Mouse (Mus musculus) forebrain, embryonic 11.5 days (tissue): Measurements from ENCODE around the gene Vmn1r17. TPM values are rescaled to one million over a fixed set of nuclear protein-coding genes. Genes with fewer than 3 reads are reported as not detected.
"Not testable (repeated sequence)": the region's sequence is repeated elsewhere in the genome, so short reads cannot be mapped to it uniquely, and the experiment has no call there.

Experiments
- ATAC-seq: fragments of 200-750 bp; cut with Nextera tagmentation; replicated peaks from 2 replicates; pipeline ENCODE4 v1.8.0; 2017; ENCODE audit warnings: moderate TSS enrichment; ENCODE audit not compliant: low FRiP score
- DNase-seq: peaks from one replicate; pipeline ENCODE4 v3.0.0-alpha.2; 2017; ENCODE audit warnings: low spot score
- H3K27ac ChIP-seq: fragments of 300-500 bp; sonication (generic); 2 replicates; pipeline ENCODE4 v1.5.1; 2014; ENCODE audit warnings: low read depth, low read length
- H3K27me3 ChIP-seq: fragments of 300-500 bp; sonication (generic); 2 replicates; pipeline ENCODE4 v1.6.1; 2014; ENCODE audit warnings: mild to moderate bottlenecking, low read length, mixed read lengths; ENCODE audit not compliant: control insufficient read depth, insufficient read depth
- H3K36me3 ChIP-seq: fragments of 300-500 bp; sonication (generic); 2 replicates; pipeline ENCODE4 v1.6.1; 2014; ENCODE audit warnings: mild to moderate bottlenecking, low read length, moderate library complexity, mixed read lengths; ENCODE audit not compliant: control insufficient read depth, insufficient read depth
- H3K4me1 ChIP-seq: fragments of 300-500 bp; sonication (generic); replicated peaks from 2 replicates; pipeline ENCODE4 v1.6.1; 2014; ENCODE audit warnings: low read length, mixed read lengths; ENCODE audit not compliant: control insufficient read depth, insufficient read depth
- H3K4me2 ChIP-seq: fragments of 300-500 bp; sonication (generic); 2 replicates; pipeline ENCODE4 v1.6.1; 2014; ENCODE audit warnings: low read depth, mild to moderate bottlenecking, low read length, moderate library complexity, mixed read lengths; ENCODE audit not compliant: severe bottlenecking
- H3K4me3 ChIP-seq: fragments of 300-500 bp; sonication (generic); 2 replicates; pipeline ENCODE4 v1.5.1; 2014; ENCODE audit warnings: low read depth, low read length
- H3K9ac ChIP-seq: fragments of 300-500 bp; sonication (generic); 2 replicates; pipeline ENCODE4 v1.6.1; 2014; ENCODE audit warnings: low read length
- H3K9me3 ChIP-seq: fragments of 300-500 bp; sonication (generic); 2 replicates; pipeline ENCODE4 v1.6.1; 2016; ENCODE audit warnings: low read length, mixed read lengths; ENCODE audit not compliant: control insufficient read depth
- WGBS: fragments of 180-500 bp; shearing (Covaris S2); extraction: QIAGEN DNeasy Blood & Tissue Kit; methylation state at CpG from one replicate; pipeline ENCODE4 v1.1.7; 2014; 5-methylcytosine and 5-hydroxymethylcytosine counted together
- polyA plus RNA-seq: library from polyadenylated mRNA; unstranded; fragments of >200 nt; fragmentation: Nextera tagmentation; extraction: Ambion mirVana; gene quantifications from 2 replicates; pipeline ENCODE4 v1.2.1, GENCODE M21; 2014

Gene Vmn1r17
- polyA plus RNA-seq, result not detected in 2 replicates

GRCm38 (mm10) chr6:57363627-57364026 lies at the start of gene Vmn1r17:
Vmn1r17 (minus strand) TSS chr6:57363727.
- Histone ChIP-seq H3K36me3 (no peaks in the 10 kb centered on the region), H3K4me3 (no peak within 1 kb of the TSS), H3K9me3 (no peaks in the 10 kb centered on the region), H3K27ac (no peak within 1 kb of the TSS), H3K4me2 (no peak within 1 kb of the TSS), H3K27me3 (no peaks in the 10 kb centered on the region), H3K9ac (no peak within 1 kb of the TSS), H3K4me1 (no peaks in the 10 kb centered on the region)
- ATAC-seq (no peak), DNase-seq (no peak)
- 87% methylated on average over 1 of the region's 1 CpGs for WGBS

- H3K4me1 ChIP-seq, H3K9ac ChIP-seq, DNase-seq, H3K4me2 ChIP-seq, H3K9me3 ChIP-seq, ATAC-seq, H3K36me3 ChIP-seq, H3K4me3 ChIP-seq, H3K27me3 ChIP-seq, H3K27ac ChIP-seq: not testable (repeated sequence)
- WGBS, result 76% methylated on average over 3 of the region's 3 CpGs
Measured at GRCm38 (mm10) chr6:57403480-57403879, 40.0 kb upstream of the Vmn1r17 start, which contains the start of gene Vmn1r19. Vmn1r19 (plus strand) TSS chr6:57403780.

DNA sequence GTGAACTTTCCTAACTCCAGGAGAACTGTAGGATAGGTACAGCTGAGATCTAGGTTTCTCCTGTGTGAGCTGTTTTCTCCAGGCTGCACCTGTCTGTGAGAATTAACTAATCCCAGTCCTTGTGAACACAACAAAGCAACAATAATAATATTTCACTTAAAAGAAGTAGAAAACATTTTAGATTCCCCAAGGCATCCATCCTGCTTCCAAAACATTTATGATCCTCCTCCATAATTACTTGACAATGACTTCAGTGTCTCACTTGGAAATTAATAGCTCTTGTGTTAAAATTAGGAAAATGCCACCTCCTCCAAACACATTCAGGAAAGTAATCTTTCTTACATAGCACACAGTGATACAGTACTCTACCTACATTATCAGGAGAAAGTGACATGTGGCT lies 32.2 kb upstream of the Vmn1r17 start, which contains the start of gene Vmn1r18:
Vmn1r18 (minus strand) TSS at position 101 of the 400 bp plus-strand sequence.
- Histone ChIP-seq H3K9ac (no peak within 1 kb of the TSS), H3K36me3 (no peaks in the 10 kb centered on the region), H3K4me2 (no peak within 1 kb of the TSS), H3K9me3 (no peaks in the 10 kb centered on the region), H3K4me1 (no peaks in the 10 kb centered on the region), H3K27me3 (no peaks in the 10 kb centered on the region), H3K4me3 (no peak within 1 kb of the TSS), H3K27ac (no peak within 1 kb of the TSS)
- DNase-seq (no peak), ATAC-seq (no peak)

DNA sequence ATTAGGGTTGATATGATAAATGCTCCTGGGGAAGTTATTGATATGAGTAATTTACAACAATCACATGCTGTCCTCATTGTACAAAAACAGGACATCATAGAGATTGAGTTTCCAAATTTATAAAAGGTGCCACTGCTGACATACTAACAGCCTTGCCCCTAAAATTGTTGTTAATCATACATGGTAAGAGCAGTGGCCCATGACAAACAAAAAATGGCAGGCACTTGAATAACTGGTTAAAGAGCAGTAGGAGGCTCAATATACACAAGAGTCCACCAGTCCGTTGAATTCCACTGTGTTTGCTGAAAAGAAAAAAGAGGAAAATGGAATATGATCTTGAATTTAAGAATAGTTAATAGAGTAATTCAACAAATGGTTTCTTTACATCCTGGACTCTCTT lies 4.0 kb upstream of the Vmn1r17 start:
- no peak overlapping the region for H3K4me3 ChIP-seq
- H3K4me2 ChIP-seq, result no peak overlapping the region
- H3K9me3 ChIP-seq, result no peaks in the 10 kb centered on the region
- no peak overlapping the region for H3K27ac ChIP-seq
- no peak for ATAC-seq
- H3K27me3 ChIP-seq, result no peaks in the 10 kb centered on the region
- no peaks in the 10 kb centered on the region for H3K36me3 ChIP-seq
- no peak for DNase-seq
- WGBS, result 89% methylated on average over 1 of the region's 1 CpGs
- H3K4me1 ChIP-seq, result no peaks in the 10 kb centered on the region
- no peak overlapping the region for H3K9ac ChIP-seq

DNA sequence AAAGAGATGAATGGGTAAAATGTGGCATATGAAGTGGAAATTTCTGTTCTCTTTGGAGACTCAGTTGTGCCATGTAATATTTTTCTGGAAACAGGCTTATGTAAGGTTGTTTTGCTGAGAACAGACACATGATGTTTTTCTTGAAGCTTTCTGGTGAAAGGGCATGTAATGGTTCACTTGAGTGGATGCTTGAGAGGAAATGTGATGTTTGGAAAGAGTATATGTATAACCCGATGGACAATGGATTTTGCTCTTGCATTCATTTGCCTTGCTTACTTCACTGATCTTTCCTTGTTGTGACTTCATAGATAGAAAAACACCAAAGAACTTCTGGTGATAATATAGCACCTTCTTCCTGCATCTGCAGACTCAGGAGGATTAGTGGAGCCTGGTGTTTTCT lies 2.3 kb upstream of the Vmn1r17 start:
- not testable (repeated sequence) for ATAC-seq, H3K27ac ChIP-seq, H3K4me3 ChIP-seq, H3K36me3 ChIP-seq, H3K4me2 ChIP-seq, H3K27me3 ChIP-seq, H3K9ac ChIP-seq, H3K9me3 ChIP-seq, DNase-seq, H3K4me1 ChIP-seq
- 93% methylated on average over 1 of the region's 1 CpGs for WGBS

DNA sequence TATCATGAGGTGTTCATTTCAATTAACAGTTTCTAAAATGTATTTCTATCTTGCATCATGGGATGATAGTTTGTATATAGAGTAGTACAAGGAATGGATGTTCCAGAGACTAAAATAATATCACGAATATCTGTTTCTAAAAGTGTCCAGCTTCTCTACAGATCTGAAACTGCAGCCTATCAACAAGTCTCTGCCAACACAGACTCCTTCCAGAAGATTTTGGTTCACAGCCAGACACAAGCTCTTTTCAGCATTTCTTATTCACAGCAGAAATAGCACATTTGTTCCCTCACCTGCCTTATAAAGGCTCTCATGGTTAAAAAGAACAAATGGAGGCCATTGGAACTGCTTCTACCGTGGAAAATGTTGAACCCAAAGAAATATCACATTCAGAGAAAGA lies 6.7 kb downstream of the Vmn1r17 start:
- ATAC-seq (no peak), DNase-seq (no peak)
- no peak overlapping the region for H3K27ac ChIP-seq
- no peaks in the 10 kb centered on the region for H3K4me1 ChIP-seq
- no peak overlapping the region for H3K4me2 ChIP-seq
- no peak overlapping the region for H3K9ac ChIP-seq
- no peak overlapping the region for H3K4me3 ChIP-seq
- H3K27me3 ChIP-seq, result no peaks in the 10 kb centered on the region
- H3K36me3 ChIP-seq, result no peaks in the 10 kb centered on the region
- H3K9me3 ChIP-seq, result no peaks in the 10 kb centered on the region
- WGBS, result 85% methylated on average over 2 of the region's 2 CpGs

DNA sequence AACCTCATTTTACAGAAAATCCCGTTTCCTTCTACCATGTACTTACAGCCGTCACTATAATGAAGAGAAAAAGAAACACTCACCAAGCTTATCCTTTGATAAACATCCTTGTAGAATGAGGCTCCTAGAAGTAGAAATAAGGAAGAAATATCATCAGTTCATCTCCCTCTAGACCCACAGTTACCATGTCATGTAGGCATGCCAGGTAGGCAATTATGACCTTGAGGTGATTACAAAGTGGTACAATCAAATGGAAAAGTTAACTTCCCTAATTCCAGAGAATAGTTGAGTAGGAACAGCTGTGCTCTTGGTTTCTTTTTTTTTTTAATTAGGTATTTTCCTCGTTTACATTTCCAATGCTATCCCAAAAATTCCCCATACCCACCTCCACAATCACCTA lies 34.1 kb downstream of the Vmn1r17 start, which contains the start of gene Vmn1r16:
Vmn1r16 (minus strand) TSS at position 101 of the 400 bp plus-strand sequence.
- WGBS, result 82% methylated on average over 3 of the region's 3 CpGs
- no peaks in the 10 kb centered on the region for H3K4me1 ChIP-seq
- no peak for DNase-seq
- no peaks in the 10 kb centered on the region for H3K27me3 ChIP-seq
- no peaks in the 10 kb centered on the region for H3K36me3 ChIP-seq
- H3K9me3 ChIP-seq, result no peaks in the 10 kb centered on the region
- no peak within 1 kb of the TSS for H3K9ac ChIP-seq
- ATAC-seq, result no peak
- H3K4me2 ChIP-seq, result no peak within 1 kb of the TSS
- H3K4me3 ChIP-seq, result no peak within 1 kb of the TSS
- H3K27ac ChIP-seq, result no peak within 1 kb of the TSS

DNA sequence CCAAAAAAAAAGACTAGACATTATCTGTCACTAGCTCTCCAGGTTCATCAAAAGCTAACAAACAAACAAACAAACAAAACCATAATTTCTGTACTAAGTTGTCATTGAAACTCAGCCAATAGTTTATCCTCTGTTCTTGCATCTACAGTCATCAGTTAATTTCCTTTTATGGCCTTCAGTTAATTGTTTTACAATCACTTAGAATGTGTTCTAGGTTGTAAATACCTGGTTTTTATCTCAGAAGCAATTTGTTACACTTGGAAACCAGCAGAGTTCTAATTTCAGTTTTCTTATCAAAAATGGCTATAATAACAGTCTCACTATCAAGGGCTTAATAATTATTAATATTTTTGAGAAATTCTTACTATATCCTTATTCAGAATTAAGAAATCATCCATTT lies 37.4 kb downstream of the Vmn1r17 start:
- no peaks in the 10 kb centered on the region for H3K36me3 ChIP-seq
- no peaks in the 10 kb centered on the region for H3K4me1 ChIP-seq
- no peak overlapping the region for H3K9ac ChIP-seq
- H3K9me3 ChIP-seq, result no peaks in the 10 kb centered on the region
- no peaks in the 10 kb centered on the region for H3K27me3 ChIP-seq
- no peak for ATAC-seq
- H3K27ac ChIP-seq, result no peak overlapping the region
- H3K4me3 ChIP-seq, result no peak overlapping the region
- no peak for DNase-seq
- H3K4me2 ChIP-seq, result no peak overlapping the region
